Mouse (Mus musculus) neural tube, embryonic 14.5 days (tissue): ENCODE measurements around the gene Pik3cb. TPM values are rescaled to one million over a fixed set of nuclear protein-coding genes. Genes with fewer than 3 reads are reported as not detected.
A peak's percentile ranks its signal among the peaks of the same experiment; 100 is the strongest.

Experiments used
- ATAC-seq: fragments of 200-750 bp; cut with Nextera tagmentation; 2 replicates; pipeline ENCODE4 v1.8.0; 2017; ENCODE audit warnings: low read depth, mild to moderate bottlenecking, moderate TSS enrichment, moderate library complexity
- H3K27ac ChIP-seq: fragments of 300-500 bp; sonication (generic); 2 replicates; pipeline ENCODE4 v1.5.1; 2014; ENCODE audit warnings: low read depth, mild to moderate bottlenecking, control low read depth, low read length, moderate library complexity, mixed read lengths
- H3K27me3 ChIP-seq: fragments of 300-500 bp; sonication (generic); 2 replicates; pipeline ENCODE4 v1.6.1; 2014; ENCODE audit warnings: low read length; ENCODE audit not compliant: control insufficient read depth, insufficient read depth
- H3K36me3 ChIP-seq: fragments of 300-500 bp; sonication (generic); 2 replicates; pipeline ENCODE4 v1.6.1; 2014; ENCODE audit warnings: low read length, mixed read lengths; ENCODE audit not compliant: control insufficient read depth, insufficient read depth
- H3K4me1 ChIP-seq: fragments of 300-500 bp; sonication (generic); 2 replicates; pipeline ENCODE4 v1.6.1; 2014; ENCODE audit warnings: low read length; ENCODE audit not compliant: control insufficient read depth, insufficient read depth
- H3K4me2 ChIP-seq: fragments of 300-500 bp; sonication (generic); 2 replicates; pipeline ENCODE4 v1.6.1; 2014; ENCODE audit warnings: mild to moderate bottlenecking, low read depth, low read length, control low read depth
- H3K4me3 ChIP-seq: fragments of 300-500 bp; sonication (generic); 2 replicates; pipeline ENCODE4 v1.5.1; 2014; ENCODE audit warnings: low read depth, low read length, control low read depth, mixed read lengths
- H3K9ac ChIP-seq: fragments of 300-500 bp; sonication (generic); replicated peaks from 2 replicates; pipeline ENCODE4 v1.6.1; 2014; ENCODE audit warnings: low read depth, mild to moderate bottlenecking, control low read depth, low read length, mixed read lengths
- H3K9me3 ChIP-seq: fragments of 300-500 bp; sonication (generic); 2 replicates; pipeline ENCODE4 v1.6.1; 2016; ENCODE audit warnings: low read length; ENCODE audit not compliant: control insufficient read depth
- WGBS: fragments of 180-500 bp; shearing (Covaris S2); extraction: QIAGEN DNeasy Blood & Tissue Kit; methylation state at CpG from one replicate; pipeline ENCODE4 v1.1.7; 2014; 5-methylcytosine and 5-hydroxymethylcytosine counted together
- polyA plus RNA-seq: library from polyadenylated mRNA; unstranded; fragments of >200 nt; fragmentation: Nextera tagmentation; extraction: Ambion mirVana; gene quantifications from 2 replicates; pipeline ENCODE4 v1.2.1, GENCODE M21; 2014

Gene Pik3cb
- polyA plus RNA-seq, 1 experiment from 2014 or later = 6.7 TPM

- H3K9me3 ChIP-seq = no peaks in the 10 kb centered on the region
- H3K27me3 ChIP-seq = no peaks in the 10 kb centered on the region
- H3K9ac ChIP-seq = no peak overlapping the region
- H3K36me3 ChIP-seq = no peaks in the 10 kb centered on the region
- H3K4me2 ChIP-seq = no peak overlapping the region
- WGBS = 70% methylated on average over 5 of the region's 5 CpGs
- H3K4me3 ChIP-seq = no peak overlapping the region
- no peak overlapping the region for H3K27ac ChIP-seq
- no peak for ATAC-seq
- H3K4me1 ChIP-seq = no peaks in the 10 kb centered on the region
Measured at GRCm38 (mm10) chr9:99166946-99167345, 26.5 kb upstream of the Pik3cb start.

- Histone ChIP-seq H3K9me3 (no peaks in the 10 kb centered on the region), H3K27me3 (no peaks in the 10 kb centered on the region), H3K4me1 (no peaks in the 10 kb centered on the region), H3K9ac (no peak overlapping the region), H3K4me2 (no peak overlapping the region), H3K36me3 (no peaks in the 10 kb centered on the region), H3K27ac (no peak overlapping the region), H3K4me3 (no peak overlapping the region)
- WGBS = 81% methylated on average over 6 of the region's 6 CpGs
- ATAC-seq = no peak
Measured at GRCm38 (mm10) chr9:99165956-99166355, 25.5 kb upstream of the Pik3cb start.

GRCm38 (mm10) chr9:99164664-99165226 is 24.3 kb upstream of the Pik3cb start:
- Histone ChIP-seq H3K9ac (no peak overlapping the region), H3K4me1 (no peaks in the 10 kb centered on the region), H3K4me3 (no peak overlapping the region), H3K27me3 (no peaks in the 10 kb centered on the region), H3K27ac (no peak overlapping the region), H3K36me3 (no peaks in the 10 kb centered on the region), H3K4me2 (no peak overlapping the region), H3K9me3 (no peaks in the 10 kb centered on the region)
- 50% methylated on average over 3 of the region's 3 CpGs for WGBS
- no peak for ATAC-seq

- no peak overlapping the region for H3K9ac ChIP-seq
- ATAC-seq = 0 out of 2 replicates have a peak, but pooled peaks have one; percentile 4
- no peak overlapping the region for H3K4me2 ChIP-seq
- H3K27me3 ChIP-seq = no peaks in the 10 kb centered on the region
- H3K4me1 ChIP-seq = no peaks in the 10 kb centered on the region
- H3K4me3 ChIP-seq = no peak overlapping the region
- H3K9me3 ChIP-seq = no peaks in the 10 kb centered on the region
- 53% methylated on average over 9 of the region's 9 CpGs for WGBS
- no peaks in the 10 kb centered on the region for H3K36me3 ChIP-seq
- H3K27ac ChIP-seq = no peak overlapping the region
Measured at GRCm38 (mm10) chr9:99164148-99164503, 23.7 kb upstream of the Pik3cb start.

GRCm38 (mm10) chr9:99163420-99164147 is 23.2 kb upstream of the Pik3cb start:
- H3K27me3 ChIP-seq = no peaks in the 10 kb centered on the region
- ATAC-seq = peak; percentile 68
- peak overlapping the region; percentile 6; the same call in 1 of the 2 replicates for H3K4me2 ChIP-seq
- H3K4me1 ChIP-seq = no peaks in the 10 kb centered on the region
- H3K27ac ChIP-seq = no peak overlapping the region
- no peaks in the 10 kb centered on the region for H3K9me3 ChIP-seq
- 7% methylated on average over 15 of the region's 15 CpGs for WGBS
- H3K9ac ChIP-seq = no peak overlapping the region
- no peaks in the 10 kb centered on the region for H3K36me3 ChIP-seq
- H3K4me3 ChIP-seq = no peak overlapping the region

GRCm38 (mm10) chr9:99162839-99163238 is 22.4 kb upstream of the Pik3cb start:
- Histone ChIP-seq H3K4me3 (no peak overlapping the region), H3K36me3 (no peaks in the 10 kb centered on the region), H3K27ac (no peak overlapping the region), H3K9ac (no peak overlapping the region), H3K4me2 (no peak overlapping the region), H3K4me1 (no peaks in the 10 kb centered on the region), H3K27me3 (no peaks in the 10 kb centered on the region), H3K9me3 (no peaks in the 10 kb centered on the region)
- 88% methylated on average over 2 of the region's 2 CpGs for WGBS
- ATAC-seq = no peak

GRCm38 (mm10) chr9:99160780-99161179 is 20.4 kb upstream of the Pik3cb start:
- 92% methylated on average over 5 of the region's 5 CpGs for WGBS
- H3K36me3 ChIP-seq = no peaks in the 10 kb centered on the region
- no peak overlapping the region for H3K4me3 ChIP-seq

GRCm38 (mm10) chr9:99159932-99160331 is 19.5 kb upstream of the Pik3cb start:
- WGBS = 91% methylated on average over 5 of the region's 5 CpGs
- no peak overlapping the region for H3K27ac ChIP-seq

More at GRCm38 (mm10) chr9:99160780-99161179, 20.4 kb upstream of the Pik3cb start:
- ATAC-seq = no peak
- Histone ChIP-seq H3K27ac (no peak overlapping the region), H3K9ac (no peak overlapping the region), H3K9me3 (no peaks in the 10 kb centered on the region), H3K4me2 (no peak overlapping the region), H3K27me3 (no peaks in the 10 kb centered on the region), H3K4me1 (no peaks in the 10 kb centered on the region)

GRCm38 (mm10) chr9:99158708-99159107 is 18.3 kb upstream of the Pik3cb start:
- Histone ChIP-seq H3K9me3 (no peaks in the 10 kb centered on the region), H3K4me3 (no peak overlapping the region), H3K36me3 (no peaks in the 10 kb centered on the region), H3K9ac (no peak overlapping the region), H3K4me1 (no peaks in the 10 kb centered on the region), H3K27ac (no peak overlapping the region), H3K4me2 (no peak overlapping the region), H3K27me3 (no peaks in the 10 kb centered on the region)
- WGBS = 92% methylated on average over 6 of the region's 6 CpGs
- no peak for ATAC-seq

More at GRCm38 (mm10) chr9:99159932-99160331, 19.5 kb upstream of the Pik3cb start:
- Histone ChIP-seq H3K4me1 (no peaks in the 10 kb centered on the region), H3K9ac (no peak overlapping the region), H3K9me3 (no peaks in the 10 kb centered on the region), H3K27me3 (no peaks in the 10 kb centered on the region), H3K4me2 (no peak overlapping the region), H3K4me3 (no peak overlapping the region), H3K36me3 (no peaks in the 10 kb centered on the region)
- no peak for ATAC-seq
